Mouse (Mus musculus) megakaryocyte-erythroid progenitor cell, adult 5 weeks (primary cell): Measurements from ENCODE around the gene Vmn1r228. TPM values are rescaled to one million over a fixed set of nuclear protein-coding genes. Genes with fewer than 3 reads are reported as not detected.

Experiments used
- polyA plus RNA-seq: library from polyadenylated mRNA; stranded (reverse); fragments of >175 nt; gene quantifications from 2 replicates; pipeline ENCODE4 v1.2.3, GENCODE M21; 2012

Vmn1r228 gene
- polyA plus RNA-seq = not detected in 2 replicates

GRCm38 (mm10) chr17:20786057-20786456, at the start of gene Vmn1r228:
Vmn1r228 (minus strand) TSS chr17:20786157.

GRCm38 (mm10) chr17:20811255-20811654, 25.3 kb upstream of the Vmn1r228 start, which contains the start of gene Vmn1r229:
Vmn1r229 (plus strand) TSS chr17:20811555.

GRCm38 (mm10) chr17:20729543-20729942, 56.4 kb downstream of the Vmn1r228 start, which contains the start of gene Vmn1r227:
Vmn1r227 (plus strand) TSS chr17:20729843.

Other genes with a start within 250 kb of the Vmn1r228 start
- gene Vmn2r109, start 221.4 kb downstream of the Vmn1r228 start, polyA plus RNA-seq = not detected in 2 replicates
- gene Vmn2r110, start 189.7 kb downstream of the Vmn1r228 start, polyA plus RNA-seq = 0.01 TPM in 1 of 2 replicates, not detected in the other
- not detected in 2 replicates for gene Fpr-rs3, start 161.3 kb downstream of the Vmn1r228 start, polyA plus RNA-seq
- 0.01 and 0.02 TPM in 2 replicates for gene Vmn1r226, start 103.3 kb downstream of the Vmn1r228 start, polyA plus RNA-seq
- gene Vmn1r227, start 56.3 kb downstream of the Vmn1r228 start, polyA plus RNA-seq = not detected in 2 replicates
- not detected in 2 replicates for gene Vmn1r229, start 25.4 kb upstream of the Vmn1r228 start, polyA plus RNA-seq
- gene Vmn1r230, start 54.3 kb upstream of the Vmn1r228 start, polyA plus RNA-seq = 0.01 TPM in 1 of 2 replicates, not detected in the other
- gene Vmn1r231, start 118.9 kb upstream of the Vmn1r228 start, polyA plus RNA-seq = not detected in 2 replicates
- gene Vmn1r232, start 133.6 kb upstream of the Vmn1r228 start, polyA plus RNA-seq = not detected in 2 replicates
- 201 and 215 TPM in 2 replicates for gene Ppp2r1a, start 159.2 kb upstream of the Vmn1r228 start, polyA plus RNA-seq
- not detected in 2 replicates for gene Vmn1r233, start 210.3 kb upstream of the Vmn1r228 start, polyA plus RNA-seq
- 0.43 and 0.58 TPM in 2 replicates for gene Zfp160, start 222.7 kb upstream of the Vmn1r228 start, polyA plus RNA-seq